Mouse (Mus musculus) midbrain, postnatal 0 days (tissue): ENCODE measurements at regions not wholly inside any gene's neighbourhood (a gene's known extent, or its start where the extent isn't known, plus 50 kb on each side); places are given as distances from the start of the nearest gene placed in this dataset.

ENCODE experiments used
- ATAC-seq: fragments of 200-750 bp; cut with Nextera tagmentation; 2 replicates; pipeline ENCODE4 v1.8.0; 2017; ENCODE audit warnings: moderate number of reproducible peaks, mild to moderate bottlenecking, moderate TSS enrichment, moderate library complexity; ENCODE audit not compliant: low FRiP score
- DNase-seq: peaks from one replicate; pipeline ENCODE4 v3.0.0-alpha.2; 2015; ENCODE audit warnings: low spot score
- H3K27ac ChIP-seq: fragments of 300-500 bp; sonication (generic); 2 replicates; pipeline ENCODE4 v1.5.1; 2014; ENCODE audit warnings: low read depth, mild to moderate bottlenecking, low read length, mixed read lengths
- H3K27me3 ChIP-seq: fragments of 300-500 bp; sonication (generic); 2 replicates; pipeline ENCODE4 v1.6.1; 2014; ENCODE audit warnings: low read length, control low read depth, mixed read lengths; ENCODE audit not compliant: insufficient read depth
- H3K36me3 ChIP-seq: fragments of 300-500 bp; sonication (generic); 2 replicates; pipeline ENCODE4 v1.6.1; 2014; ENCODE audit warnings: low read length, control low read depth, mixed read lengths; ENCODE audit not compliant: insufficient read depth
- H3K4me1 ChIP-seq: fragments of 300-500 bp; sonication (generic); 2 replicates; pipeline ENCODE4 v1.6.1; 2014; ENCODE audit warnings: mild to moderate bottlenecking, control low read depth, antibody characterized with exemption, low read length, mixed read lengths; ENCODE audit not compliant: insufficient read depth
- H3K4me2 ChIP-seq: fragments of 300-500 bp; sonication (generic); 2 replicates; pipeline ENCODE4 v1.6.1; 2014; ENCODE audit warnings: low read depth, mild to moderate bottlenecking, low read length, mixed read lengths; ENCODE audit not compliant: poor library complexity, severe bottlenecking
- H3K4me3 ChIP-seq: fragments of 300-500 bp; sonication (generic); 2 replicates; pipeline ENCODE4 v1.5.1; 2014; ENCODE audit warnings: low read depth, mild to moderate bottlenecking, low read length, moderate library complexity
- H3K9ac ChIP-seq: fragments of 300-500 bp; sonication (generic); replicated peaks from 2 replicates; pipeline ENCODE4 v1.6.1; 2014; ENCODE audit warnings: mild to moderate bottlenecking, low read length, moderate library complexity, mixed read lengths; ENCODE audit not compliant: poor library complexity, severe bottlenecking
- H3K9me3 ChIP-seq: fragments of 300-500 bp; sonication (generic); 2 replicates; pipeline ENCODE4 v1.6.1; 2016; ENCODE audit warnings: low read length, control low read depth
- CTCF ChIP-seq: IDR thresholded peaks from 2 replicates; pipeline ENCODE4 v1.5.1; 2016; ENCODE audit warnings: antibody characterized with exemption, mild to moderate bottlenecking
- WGBS: fragments of 180-500 bp; shearing (Covaris S2); extraction: QIAGEN DNeasy Blood & Tissue Kit; methylation state at CpG from one replicate; pipeline ENCODE4 v1.1.7; 2014; 5-methylcytosine and 5-hydroxymethylcytosine counted together

- no peak for TF ChIP-seq CTCF
- no peaks in the 10 kb centered on the region for H3K27me3 ChIP-seq
- H3K36me3 ChIP-seq = no peaks in the 10 kb centered on the region
- H3K4me1 ChIP-seq = no peaks in the 10 kb centered on the region
- H3K9ac ChIP-seq = no peak overlapping the region
- no peak overlapping the region for H3K4me2 ChIP-seq
- H3K27ac ChIP-seq = no peak overlapping the region
- no peak overlapping the region for H3K4me3 ChIP-seq
- no peak for ATAC-seq
- 92% methylated on average over 2 of the region's 2 CpGs for WGBS
- H3K9me3 ChIP-seq = no peaks in the 10 kb centered on the region
- DNase-seq = no peak
These were observed 340.9 kb downstream of the Pdha2 start for GRCm38 (mm10) chr3:140871261-140871660.

GRCm38 (mm10) chr3:140840197-140840596 is 372.0 kb downstream of the Pdha2 start:
- 79% methylated on average over 2 of the region's 2 CpGs for WGBS
- Histone ChIP-seq H3K4me1 (no peaks in the 10 kb centered on the region), H3K4me2 (no peak overlapping the region), H3K4me3 (no peak overlapping the region), H3K27ac (no peak overlapping the region), H3K27me3 (no peaks in the 10 kb centered on the region), H3K9ac (no peak overlapping the region), H3K36me3 (no peaks in the 10 kb centered on the region), H3K9me3 (no peaks in the 10 kb centered on the region)
- TF ChIP-seq CTCF = no peak
- DNase-seq (no peak), ATAC-seq (no peak)

- H3K36me3 ChIP-seq = no peaks in the 10 kb centered on the region
- whole genome bisulfite sequencing = 60% methylated on average over 2 of the region's 2 CpGs
- no peaks in the 10 kb centered on the region for H3K27me3 ChIP-seq
- H3K9ac ChIP-seq = no peak overlapping the region
- DNase-seq (no peak), ATAC-seq (no peak)
- no peaks in the 10 kb centered on the region for H3K4me1 ChIP-seq
- H3K4me3 ChIP-seq = no peak overlapping the region
- H3K9me3 ChIP-seq = no peaks in the 10 kb centered on the region
- H3K4me2 ChIP-seq = no peak overlapping the region
- no peak for TF ChIP-seq CTCF
- no peak overlapping the region for H3K27ac ChIP-seq
These were observed 374.1 kb downstream of the Pdha2 start for GRCm38 (mm10) chr3:140837976-140838581.

GRCm38 (mm10) chr3:140821266-140821665 is 390.9 kb downstream of the Pdha2 start:
- TF ChIP-seq CTCF = no peak

GRCm38 (mm10) chr3:140805586-140805985 is 406.6 kb downstream of the Pdha2 start:
- Histone ChIP-seq H3K4me2 (no peak overlapping the region), H3K4me1 (no peaks in the 10 kb centered on the region), H3K9me3 (no peaks in the 10 kb centered on the region), H3K9ac (no peak overlapping the region), H3K27me3 (no peaks in the 10 kb centered on the region), H3K36me3 (no peaks in the 10 kb centered on the region), H3K27ac (no peak overlapping the region), H3K4me3 (no peak overlapping the region)
- DNase-seq (no peak), ATAC-seq (no peak)
- WGBS = 95% methylated on average over 2 of the region's 2 CpGs
- no peak for TF ChIP-seq CTCF

More at GRCm38 (mm10) chr3:140821266-140821665, 390.9 kb downstream of the Pdha2 start:
- no peak overlapping the region for H3K9ac ChIP-seq
- H3K27me3 ChIP-seq = no peaks in the 10 kb centered on the region
- DNase-seq (no peak), ATAC-seq (no peak)
- H3K9me3 ChIP-seq = no peaks in the 10 kb centered on the region
- H3K27ac ChIP-seq = no peak overlapping the region
- H3K36me3 ChIP-seq = no peaks in the 10 kb centered on the region
- H3K4me2 ChIP-seq = no peak overlapping the region
- H3K4me3 ChIP-seq = no peak overlapping the region
- no peaks in the 10 kb centered on the region for H3K4me1 ChIP-seq

- TF ChIP-seq CTCF = no peak
- H3K36me3 ChIP-seq = no peaks in the 10 kb centered on the region
- H3K27me3 ChIP-seq = no peaks in the 10 kb centered on the region
- H3K9me3 ChIP-seq = no peaks in the 10 kb centered on the region
- no peak overlapping the region for H3K27ac ChIP-seq
- H3K4me1 ChIP-seq = no peaks in the 10 kb centered on the region
- no peak overlapping the region for H3K9ac ChIP-seq
- ATAC-seq = no peak
- DNase-seq = no peak
- H3K4me2 ChIP-seq = no peak overlapping the region
- H3K4me3 ChIP-seq = no peak overlapping the region
- WGBS = 90% methylated on average over 2 of the region's 2 CpGs
These were observed 419.2 kb downstream of the Pdha2 start for GRCm38 (mm10) chr3:140792943-140793342.
